Mouse (Mus musculus) liver, adult 2 months (tissue): ENCODE results near the gene Bach2.

Source experiments
- CTCF ChIP-seq: fragments of 200-500 bp; IDR thresholded peaks from 2 replicates; pipeline ENCODE4 v1.5.1; 2011; ENCODE audit warnings: low read depth, low read length, control low read depth
- POLR2A ChIP-seq: fragments of 200-500 bp; IDR thresholded peaks from 2 replicates; pipeline ENCODE4 v1.6.1; 2011; ENCODE audit warnings: low read length, control low read depth; ENCODE audit not compliant: insufficient read depth; ENCODE audit errors: extremely low read depth

- TF ChIP-seq CTCF (no peak), POLR2A (no peak)
These were observed 270.4 kb downstream of the Bach2 start for GRCm38 (mm10) chr4:32508996-32509395.
